10 mouse cellular contexts compared by ENCODE assay signal in genomic region chr2:172937326-172938190, GRCm38 (mm10). TPM values are rescaled to one million over a fixed set of nuclear protein-coding genes. Genes with fewer than 3 reads are reported as not detected.
DNase-seq lines count a peak whose midpoint lies in the region; ATAC-seq lines count a peak whose summit lies in the region.
"Had no signal": no experiment of that assay in that cellular context is flagged by ENCODE, and none has a peak within 500 bp of the region (broad histone marks: within the 10 kb centered on the region; RNA-seq: fewer than 3 reads in every experiment).

No protein-coding gene starts in this region.

- H3K4me2 ChIP-seq in intestine, embryonic 16.5 days (ENCODE audit: low read depth, low read length): peak overlapping the region; percentile 98
- peak overlapping the region; percentile 99 for H3K4me2 ChIP-seq in stomach, embryonic 14.5 days (replicated peaks; ENCODE audit: low read depth, low read length)

- WGBS in forebrain, embryonic 10.5 days: 3% methylated on average over 12 of the region's 12 CpGs
- WGBS in intestine, embryonic 16.5 days: 62% methylated on average over 12 of the region's 12 CpGs
- 42% methylated on average over 12 of the region's 12 CpGs for WGBS in stomach, embryonic 14.5 days

- H3K9me3 ChIP-seq in forebrain, embryonic 10.5 days: no peaks in the 10 kb centered on the region
- H3K9me3 ChIP-seq in intestine, embryonic 16.5 days (ENCODE audit: control insufficient read depth, low read length): no peaks in the 10 kb centered on the region
- no peaks in the 10 kb centered on the region for H3K9me3 ChIP-seq in stomach, embryonic 14.5 days (ENCODE audit: control insufficient read depth, low read depth, low read length)

- peak overlapping the region; percentile 90 for H3K27ac ChIP-seq in forebrain, embryonic 10.5 days
- peak overlapping the region; percentile 46 for H3K27ac ChIP-seq in intestine, embryonic 16.5 days (ENCODE audit: low read length)
- peak overlapping the region; percentile 78 for H3K27ac ChIP-seq in stomach, embryonic 14.5 days (ENCODE audit: low read length)

- ATAC-seq in intestine, embryonic 16.5 days: no peak
- no peak for ATAC-seq in stomach, embryonic 14.5 days (ENCODE audit: insufficient number of reproducible peaks, insufficient read depth, low FRiP score, low read depth)

- H3K4me3 ChIP-seq in forebrain, embryonic 10.5 days: peak overlapping the region; percentile 71
- H3K4me3 ChIP-seq in intestine, embryonic 16.5 days (ENCODE audit: low read length): peak overlapping the region; percentile 69; the same call in 1 of the 2 replicates
- peak overlapping the region; percentile 62 for H3K4me3 ChIP-seq in stomach, embryonic 14.5 days (ENCODE audit: low read depth, low read length)

- peak; percentile 46 for DNase-seq in retina, postnatal 1 day
- no peak for DNase-seq in retina, embryonic 14.5 days (ENCODE audit: low spot score)
- no peak for DNase-seq in forebrain, embryonic 10.5 days (ENCODE audit: extremely low spot score, low spot score)
- no peak for DNase-seq in natural killer cell, adult 2 months (ENCODE audit: low spot score in 2 of 2)
- DNase-seq in adrenal gland, adult 18-20 months (ENCODE audit: low spot score in 2 of 2): no peak
- DNase-seq in lung, postnatal 4 days: no peak
- DNase-seq: adrenal gland, postnatal 10 days had no signal

- no peaks in the 10 kb centered on the region for H3K36me3 ChIP-seq in forebrain, embryonic 10.5 days (replicated peaks)
- no peaks in the 10 kb centered on the region for H3K36me3 ChIP-seq in intestine, embryonic 16.5 days (ENCODE audit: control insufficient read depth, insufficient read depth, low read length)
- no peaks in the 10 kb centered on the region for H3K36me3 ChIP-seq in stomach, embryonic 14.5 days (ENCODE audit: control insufficient read depth, insufficient read depth, low read length)

- peaks cover 93% of the 10 kb centered on the region for H3K4me1 ChIP-seq in forebrain, embryonic 10.5 days
- H3K4me1 ChIP-seq in intestine, embryonic 16.5 days (ENCODE audit: control insufficient read depth, insufficient read depth, low read length): peaks cover 46% of the 10 kb centered on the region
- H3K4me1 ChIP-seq in stomach, embryonic 14.5 days (ENCODE audit: control insufficient read depth, insufficient read depth, low read length): peaks cover 66% of the 10 kb centered on the region

- H3K9ac ChIP-seq in intestine, embryonic 16.5 days (ENCODE audit: low read depth, low read length): peak overlapping the region; percentile 80
- no peak overlapping the region for H3K9ac ChIP-seq in stomach, embryonic 14.5 days (replicated peaks; ENCODE audit: low read depth, low read length)

- peaks cover 98% of the 10 kb centered on the region for H3K27me3 ChIP-seq in forebrain, embryonic 10.5 days (ENCODE audit: poor library complexity, severe bottlenecking)
- peaks cover 4% of the 10 kb centered on the region; the same call in 1 of the 2 replicates for H3K27me3 ChIP-seq in intestine, embryonic 16.5 days (replicated peaks; ENCODE audit: control insufficient read depth, insufficient read depth, low read length)
- no peaks in the 10 kb centered on the region for H3K27me3 ChIP-seq in stomach, embryonic 14.5 days (ENCODE audit: control insufficient read depth, insufficient read depth, low read length)

RNA-seq across cellular contexts. Expression of gene Bmp7, which starts 2.6 kb away (rescaled TPM):
- 21.2 and 21.4 TPM in 2 replicates for polyA plus RNA-seq in forebrain, embryonic 10.5 days (2016; fragmentation: Nextera tagmentation; extraction: Ambion mirVana)
- polyA plus RNA-seq in intestine, embryonic 16.5 days (2015; fragmentation: Nextera tagmentation; extraction: Ambion mirVana): 19.6 and 24.9 TPM in 2 replicates
- polyA plus RNA-seq in stomach, embryonic 14.5 days (2014; fragmentation: Nextera tagmentation; extraction: Ambion mirVana): 20.7 and 24.0 TPM in 2 replicates
- total RNA-seq in adrenal gland, adult 18-20 months (2021): 10 to 100 TPM; 33.4 to 55.2 TPM

RNA-seq across cellular contexts. Expression of gene Spo11, which starts 39.9 kb away (rescaled TPM):
- polyA plus RNA-seq in forebrain, embryonic 10.5 days (2016; fragmentation: Nextera tagmentation; extraction: Ambion mirVana): 0.42 and 0.73 TPM in 2 replicates
- 0.04 and 0.11 TPM in 2 replicates for polyA plus RNA-seq in intestine, embryonic 16.5 days (2015; fragmentation: Nextera tagmentation; extraction: Ambion mirVana)
- polyA plus RNA-seq in stomach, embryonic 14.5 days (2014; fragmentation: Nextera tagmentation; extraction: Ambion mirVana): 0.54 and 0.76 TPM in 2 replicates
- total RNA-seq in adrenal gland, adult 18-20 months (2021): not detected
- total RNA-seq: adrenal gland, postnatal 10 days had no signal
- polyA plus RNA-seq: liver, adult 2 months had no signal
